Mouse (Mus musculus) liver, embryonic 12.5 days (tissue): ENCODE results near the gene Col23a1. TPM values are rescaled to one million over a fixed set of nuclear protein-coding genes. Genes with fewer than 3 reads are reported as not detected.

Experiments used
- ATAC-seq: fragments of 200-750 bp; cut with Nextera tagmentation; 2 replicates; pipeline ENCODE4 v1.8.0; 2017; ENCODE audit warnings: moderate number of reproducible peaks, mild to moderate bottlenecking, moderate library complexity
- H3K27ac ChIP-seq: fragments of 300-500 bp; sonication (generic); 2 replicates; pipeline ENCODE4 v1.5.1; 2016; ENCODE audit warnings: mild to moderate bottlenecking
- H3K27me3 ChIP-seq: fragments of 300-500 bp; sonication (generic); replicated peaks from 2 replicates; pipeline ENCODE4 v1.6.1; 2016; ENCODE audit warnings: mild to moderate bottlenecking, moderate library complexity
- H3K36me3 ChIP-seq: fragments of 300-500 bp; sonication (generic); 2 replicates; pipeline ENCODE4 v1.6.1; 2016; ENCODE audit warnings: mild to moderate bottlenecking, moderate library complexity
- H3K4me1 ChIP-seq: fragments of 300-500 bp; sonication (generic); 2 replicates; pipeline ENCODE4 v1.6.1; 2016
- H3K4me2 ChIP-seq: fragments of 300-500 bp; sonication (generic); 2 replicates; pipeline ENCODE4 v1.6.1; 2016; ENCODE audit warnings: mild to moderate bottlenecking, moderate library complexity
- H3K4me3 ChIP-seq: fragments of 300-500 bp; sonication (generic); 2 replicates; pipeline ENCODE4 v1.5.1; 2016; ENCODE audit warnings: mild to moderate bottlenecking, moderate library complexity
- H3K9ac ChIP-seq: fragments of 300-500 bp; sonication (generic); 2 replicates; pipeline ENCODE4 v1.6.1; 2016; ENCODE audit warnings: mild to moderate bottlenecking, moderate library complexity
- H3K9me3 ChIP-seq: fragments of 300-500 bp; sonication (generic); replicated peaks from 2 replicates; pipeline ENCODE4 v1.6.1; 2016; ENCODE audit warnings: mild to moderate bottlenecking, moderate library complexity
- WGBS: fragments of 180-500 bp; shearing (Covaris S2); methylation state at CpG from one replicate; pipeline ENCODE4 v1.1.7; 2016; ENCODE audit not compliant: insufficient replicate concordance; 5-methylcytosine and 5-hydroxymethylcytosine counted together
- polyA plus RNA-seq: library from polyadenylated mRNA; unstranded; fragments of >200 nt; fragmentation: Nextera tagmentation; extraction: Ambion mirVana; gene quantifications from 2 replicates; pipeline ENCODE4 v1.2.1, GENCODE M21; 2016

Gene Col23a1
- polyA plus RNA-seq, 1 experiment from 2014 or later: 0.79 TPM

- no peaks in the 10 kb centered on the region; the same call in 1 of the 2 replicates for H3K27me3 ChIP-seq
- 72% methylated on average over 11 of the region's 11 CpGs for WGBS
- H3K4me1 ChIP-seq: 0 out of 2 replicates have a peak, but pooled peaks cover 1% of the 10 kb centered on the region
- H3K27ac ChIP-seq: no peak overlapping the region
- no peak overlapping the region for H3K9ac ChIP-seq
- H3K9me3 ChIP-seq: no peaks in the 10 kb centered on the region
- no peak for ATAC-seq
- no peak overlapping the region for H3K4me3 ChIP-seq
- no peaks in the 10 kb centered on the region for H3K36me3 ChIP-seq
- no peak overlapping the region for H3K4me2 ChIP-seq
These were observed 243.4 kb downstream of the Col23a1 start for GRCm38 (mm10) chr11:51533128-51533533.

DNA sequence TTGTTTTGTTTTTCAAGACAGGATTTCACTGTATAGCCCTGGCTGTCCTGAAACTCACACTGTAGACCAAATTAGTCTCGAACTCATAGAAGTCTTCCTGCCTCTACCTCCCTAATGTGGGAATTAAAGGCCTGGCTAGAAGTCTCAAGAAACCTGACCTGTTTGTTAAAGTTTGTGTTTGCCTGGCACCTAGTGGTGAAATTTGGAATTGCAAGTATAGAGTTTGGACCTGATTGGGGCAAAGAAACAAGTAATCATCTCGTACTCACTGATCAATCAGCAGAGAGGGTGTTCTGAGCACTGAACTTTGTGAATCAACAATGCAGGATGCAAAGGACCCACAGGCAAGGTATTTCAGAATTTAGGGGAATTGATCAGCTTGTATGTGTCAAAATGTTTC lies 244.6 kb downstream of the Col23a1 start:
- Histone ChIP-seq H3K27ac (no peak overlapping the region), H3K36me3 (no peaks in the 10 kb centered on the region), H3K4me2 (no peak overlapping the region), H3K4me1 (peaks cover 2% of the 10 kb centered on the region; the same call in 1 of the 2 replicates), H3K27me3 (no peaks in the 10 kb centered on the region; the same call in 1 of the 2 replicates), H3K4me3 (no peak overlapping the region), H3K9me3 (no peaks in the 10 kb centered on the region), H3K9ac (no peak overlapping the region)
- ATAC-seq: no peak
- 15% methylated on average over 2 of the region's 2 CpGs for WGBS

GRCm38 (mm10) chr11:51538388-51538787 lies 248.7 kb downstream of the Col23a1 start:
- Histone ChIP-seq H3K27ac (no peak overlapping the region), H3K4me1 (peaks cover 10% of the 10 kb centered on the region), H3K27me3 (no peaks in the 10 kb centered on the region; the same call in 1 of the 2 replicates), H3K9me3 (no peaks in the 10 kb centered on the region), H3K4me2 (no peak overlapping the region), H3K36me3 (no peaks in the 10 kb centered on the region), H3K4me3 (no peak overlapping the region), H3K9ac (no peak overlapping the region)
- 63% methylated on average over 7 of the region's 7 CpGs for WGBS
- no peak for ATAC-seq

DNA sequence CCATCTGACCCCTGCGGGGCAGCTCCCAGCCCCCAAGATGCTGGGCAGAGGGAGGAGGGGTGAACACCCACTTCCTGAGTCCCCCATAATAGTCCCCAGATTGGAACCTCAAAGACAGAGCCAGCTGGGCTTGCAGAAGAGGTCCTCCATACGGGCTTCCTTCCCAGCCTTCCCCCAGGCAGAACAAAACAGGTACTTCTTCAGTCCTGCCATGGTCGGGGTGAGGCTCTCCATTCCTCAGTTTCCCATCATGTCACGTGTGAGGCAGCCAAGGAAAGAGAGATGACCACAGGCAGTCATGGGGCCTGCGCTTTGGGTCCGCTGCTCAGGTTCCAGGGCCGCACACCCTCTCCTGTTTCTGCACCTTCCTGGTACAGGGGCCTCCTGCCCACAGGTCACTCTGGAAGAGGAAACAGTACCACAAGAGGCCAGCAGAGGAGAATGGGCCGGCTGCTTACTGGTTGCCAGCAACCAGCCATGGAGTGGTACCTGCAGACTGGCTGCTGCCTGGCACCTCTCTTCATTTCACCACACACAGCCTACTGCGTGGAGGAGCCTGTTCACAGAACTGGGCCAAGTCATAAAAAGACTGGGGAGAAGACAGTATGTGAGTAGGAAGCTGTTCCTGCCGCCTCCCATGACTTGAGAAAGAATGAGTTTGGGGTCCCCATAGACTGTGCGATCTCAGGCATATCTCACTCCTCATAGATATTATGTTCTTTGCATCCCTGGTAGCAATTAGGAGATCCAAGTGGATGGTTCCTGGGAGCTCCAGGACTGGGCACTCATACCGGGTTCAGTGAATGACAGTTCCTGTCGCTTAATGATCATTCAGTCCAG lies 249.4 kb downstream of the Col23a1 start:
- no peaks in the 10 kb centered on the region for H3K9me3 ChIP-seq
- no peak overlapping the region for H3K4me2 ChIP-seq
- ATAC-seq: peak; percentile 17; the same call in 1 of the 2 replicates
- peaks cover 17% of the 10 kb centered on the region for H3K4me1 ChIP-seq
- H3K9ac ChIP-seq: no peak overlapping the region
- no peaks in the 10 kb centered on the region for H3K36me3 ChIP-seq
- WGBS: 45% methylated on average over 13 of the region's 13 CpGs
- H3K27ac ChIP-seq: no peak overlapping the region
- no peaks in the 10 kb centered on the region; the same call in 1 of the 2 replicates for H3K27me3 ChIP-seq
- no peak overlapping the region for H3K4me3 ChIP-seq

DNA sequence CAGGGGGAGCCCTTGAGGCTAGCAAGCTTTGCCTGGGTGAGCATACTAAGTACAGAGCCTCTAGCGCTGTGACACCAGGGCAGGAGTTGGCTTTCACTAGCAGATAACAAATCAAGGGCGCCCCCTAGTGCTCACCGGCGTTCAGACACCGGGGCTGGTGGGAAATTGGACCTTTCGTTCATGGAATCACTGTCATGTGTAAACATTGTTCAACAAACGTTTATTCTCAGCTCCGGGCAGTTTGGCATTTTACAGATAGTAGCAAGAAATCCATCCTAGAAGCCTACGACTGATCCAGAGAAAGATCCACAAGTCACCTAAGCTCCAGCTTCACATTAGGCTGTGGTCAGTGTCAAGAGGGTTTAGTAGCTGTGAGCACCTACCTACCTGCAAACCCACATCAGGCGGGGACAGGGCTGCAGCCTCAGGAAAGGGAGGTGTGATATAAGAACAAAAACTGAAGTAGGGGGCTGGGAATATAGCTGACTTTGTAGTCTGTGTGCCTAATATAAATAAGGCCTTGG lies 250.1 kb downstream of the Col23a1 start:
- Histone ChIP-seq H3K27ac (no peak overlapping the region), H3K4me3 (no peak overlapping the region), H3K4me2 (no peak overlapping the region), H3K36me3 (no peaks in the 10 kb centered on the region), H3K9ac (no peak overlapping the region), H3K9me3 (no peaks in the 10 kb centered on the region), H3K27me3 (no peaks in the 10 kb centered on the region; the same call in 1 of the 2 replicates), H3K4me1 (peaks cover 23% of the 10 kb centered on the region)
- WGBS: 6% methylated on average over 10 of the region's 10 CpGs
- ATAC-seq: peak; percentile 83

- H3K4me1 ChIP-seq: peaks cover 31% of the 10 kb centered on the region
- no peak overlapping the region for H3K4me3 ChIP-seq
- no peaks in the 10 kb centered on the region for H3K36me3 ChIP-seq
- ATAC-seq: no peak
- H3K27me3 ChIP-seq: 0 out of 2 replicates have a peak, but pooled peaks cover 4% of the 10 kb centered on the region
- H3K9ac ChIP-seq: no peak overlapping the region
- H3K9me3 ChIP-seq: no peaks in the 10 kb centered on the region
- H3K4me2 ChIP-seq: no peak overlapping the region
- 70% methylated on average over 9 of the region's 9 CpGs for WGBS
- H3K27ac ChIP-seq: no peak overlapping the region
These were observed 252.7 kb downstream of the Col23a1 start for GRCm38 (mm10) chr11:51542424-51542823.

GRCm38 (mm10) chr11:51543487-51544050 lies 253.8 kb downstream of the Col23a1 start:
- H3K4me1 ChIP-seq: peaks cover 31% of the 10 kb centered on the region
- ATAC-seq: no peak
- WGBS: 33% methylated on average over 7 of the region's 7 CpGs

DNA sequence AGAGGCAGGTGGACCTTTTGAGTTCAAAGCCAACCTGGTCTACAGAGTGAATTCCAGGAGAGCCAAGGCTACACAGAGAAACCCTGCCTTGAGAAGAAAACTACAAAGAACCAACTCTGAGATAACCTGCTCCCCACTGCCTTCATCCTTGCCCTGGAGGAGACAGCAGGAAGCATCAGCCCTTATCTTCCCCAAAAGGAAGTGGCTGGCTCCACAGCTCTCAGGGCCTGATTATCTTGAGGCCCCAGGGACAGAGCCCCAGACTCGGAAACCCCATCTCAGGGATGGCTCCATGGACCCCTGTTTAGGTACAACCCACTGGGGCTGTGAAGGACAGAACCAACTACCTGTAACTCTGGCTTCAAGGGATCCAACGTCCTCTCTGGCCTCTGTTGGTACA lies 254.7 kb downstream of the Col23a1 start:
- Histone ChIP-seq H3K4me1 (peaks cover 28% of the 10 kb centered on the region), H3K36me3 (no peaks in the 10 kb centered on the region), H3K4me3 (no peak overlapping the region), H3K27me3 (0 out of 2 replicates have a peak, but pooled peaks cover 4% of the 10 kb centered on the region), H3K27ac (no peak overlapping the region), H3K9ac (no peak overlapping the region), H3K4me2 (no peak overlapping the region), H3K9me3 (no peaks in the 10 kb centered on the region)
- ATAC-seq: peak; percentile 25; the same call in 1 of the 2 replicates
- WGBS: 7% methylated on average over 2 of the region's 2 CpGs

More at GRCm38 (mm10) chr11:51543487-51544050, 253.8 kb downstream of the Col23a1 start:
- no peak overlapping the region for H3K4me3 ChIP-seq
- H3K4me2 ChIP-seq: no peak overlapping the region
- no peak overlapping the region for H3K9ac ChIP-seq
- H3K27me3 ChIP-seq: 0 out of 2 replicates have a peak, but pooled peaks cover 4% of the 10 kb centered on the region
- H3K27ac ChIP-seq: no peak overlapping the region
- no peaks in the 10 kb centered on the region for H3K36me3 ChIP-seq
- no peaks in the 10 kb centered on the region for H3K9me3 ChIP-seq

DNA sequence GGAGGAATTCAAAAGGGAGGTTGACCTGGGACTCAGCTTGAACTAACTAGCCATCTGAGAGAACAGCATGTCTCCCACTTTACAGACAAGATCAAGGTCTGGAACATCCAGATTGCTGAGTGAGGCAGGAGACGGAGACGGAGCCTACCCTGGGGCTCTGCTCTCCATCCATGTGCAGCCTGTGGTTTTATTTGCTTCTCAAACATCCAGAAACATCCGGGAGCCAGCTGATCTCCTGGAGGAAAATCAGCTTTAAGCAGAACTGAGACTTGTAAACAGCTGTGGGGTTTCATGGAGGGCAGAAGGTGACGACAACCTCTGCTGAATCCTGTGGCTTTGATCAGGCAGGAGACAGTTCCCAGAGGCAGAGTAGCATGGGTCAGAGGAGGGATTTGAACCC lies 256.1 kb downstream of the Col23a1 start:
- WGBS: 55% methylated on average over 4 of the region's 4 CpGs
- Histone ChIP-seq H3K4me3 (no peak overlapping the region), H3K4me1 (peaks cover 28% of the 10 kb centered on the region), H3K4me2 (no peak overlapping the region), H3K27ac (no peak overlapping the region), H3K9ac (no peak overlapping the region), H3K27me3 (0 out of 2 replicates have a peak, but pooled peaks cover 4% of the 10 kb centered on the region), H3K36me3 (no peaks in the 10 kb centered on the region), H3K9me3 (no peaks in the 10 kb centered on the region)
- ATAC-seq: no peak

- 31% methylated on average over 5 of the region's 5 CpGs for WGBS
- Histone ChIP-seq H3K9ac (no peak overlapping the region), H3K27me3 (0 out of 2 replicates have a peak, but pooled peaks cover 4% of the 10 kb centered on the region), H3K4me2 (no peak overlapping the region), H3K4me3 (no peak overlapping the region), H3K9me3 (no peaks in the 10 kb centered on the region), H3K4me1 (peaks cover 9% of the 10 kb centered on the region; the same call in 1 of the 2 replicates), H3K27ac (no peak overlapping the region), H3K36me3 (no peaks in the 10 kb centered on the region)
- ATAC-seq: no peak
These were observed 261.5 kb downstream of the Col23a1 start for GRCm38 (mm10) chr11:51551253-51551652.

DNA sequence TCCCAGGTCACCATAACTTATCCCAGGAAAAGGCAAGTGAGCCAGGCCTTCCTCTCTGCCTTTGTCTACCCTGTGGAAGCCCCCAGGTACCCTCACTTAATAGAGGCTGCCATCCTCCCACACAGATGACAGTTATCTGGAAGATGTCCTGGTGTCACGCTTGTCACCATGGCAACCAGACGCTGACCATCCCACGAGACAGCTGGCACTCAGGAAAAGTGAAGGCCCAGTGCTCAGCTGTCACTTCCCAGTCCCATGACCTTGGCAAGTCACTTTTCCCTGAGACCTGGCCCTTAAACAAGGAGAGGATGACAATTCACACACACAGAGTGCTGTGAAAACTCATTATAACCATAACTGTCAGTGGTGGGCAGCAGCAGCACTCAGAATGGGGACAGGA lies 262.4 kb downstream of the Col23a1 start:
- H3K27me3 ChIP-seq: 0 out of 2 replicates have a peak, but pooled peaks cover 3% of the 10 kb centered on the region
- no peak overlapping the region for H3K4me2 ChIP-seq
- no peaks in the 10 kb centered on the region for H3K36me3 ChIP-seq
- H3K4me3 ChIP-seq: no peak overlapping the region
- peaks cover 9% of the 10 kb centered on the region; the same call in 1 of the 2 replicates for H3K4me1 ChIP-seq
- H3K9me3 ChIP-seq: no peaks in the 10 kb centered on the region
- no peak overlapping the region for H3K27ac ChIP-seq
- WGBS: 63% methylated on average over 3 of the region's 3 CpGs
- no peak for ATAC-seq
- no peak overlapping the region for H3K9ac ChIP-seq

- ATAC-seq: no peak
- peaks cover 9% of the 10 kb centered on the region; the same call in 1 of the 2 replicates for H3K4me1 ChIP-seq
- no peaks in the 10 kb centered on the region for H3K9me3 ChIP-seq
- no peak overlapping the region for H3K4me2 ChIP-seq
- no peak overlapping the region for H3K27ac ChIP-seq
- no peaks in the 10 kb centered on the region for H3K36me3 ChIP-seq
- H3K9ac ChIP-seq: no peak overlapping the region
- no peak overlapping the region for H3K4me3 ChIP-seq
- WGBS: 63% methylated on average over 10 of the region's 10 CpGs
- H3K27me3 ChIP-seq: no peaks in the 10 kb centered on the region
These were observed 264.9 kb downstream of the Col23a1 start for GRCm38 (mm10) chr11:51554590-51554989.
